Mouse (Mus musculus) ovary, postnatal 10 days (tissue): ENCODE measurements around the gene Fndc3b.
"Not testable (repeated sequence)": the region's sequence is repeated elsewhere in the genome, so short reads cannot be mapped to it uniquely, and the experiment has no call there.

Experiments used
- DNase-seq: peaks from one replicate; pipeline ENCODE4 v3.0.0; 2022; ENCODE audit warnings: low spot score

Gene Fndc3b

DNA sequence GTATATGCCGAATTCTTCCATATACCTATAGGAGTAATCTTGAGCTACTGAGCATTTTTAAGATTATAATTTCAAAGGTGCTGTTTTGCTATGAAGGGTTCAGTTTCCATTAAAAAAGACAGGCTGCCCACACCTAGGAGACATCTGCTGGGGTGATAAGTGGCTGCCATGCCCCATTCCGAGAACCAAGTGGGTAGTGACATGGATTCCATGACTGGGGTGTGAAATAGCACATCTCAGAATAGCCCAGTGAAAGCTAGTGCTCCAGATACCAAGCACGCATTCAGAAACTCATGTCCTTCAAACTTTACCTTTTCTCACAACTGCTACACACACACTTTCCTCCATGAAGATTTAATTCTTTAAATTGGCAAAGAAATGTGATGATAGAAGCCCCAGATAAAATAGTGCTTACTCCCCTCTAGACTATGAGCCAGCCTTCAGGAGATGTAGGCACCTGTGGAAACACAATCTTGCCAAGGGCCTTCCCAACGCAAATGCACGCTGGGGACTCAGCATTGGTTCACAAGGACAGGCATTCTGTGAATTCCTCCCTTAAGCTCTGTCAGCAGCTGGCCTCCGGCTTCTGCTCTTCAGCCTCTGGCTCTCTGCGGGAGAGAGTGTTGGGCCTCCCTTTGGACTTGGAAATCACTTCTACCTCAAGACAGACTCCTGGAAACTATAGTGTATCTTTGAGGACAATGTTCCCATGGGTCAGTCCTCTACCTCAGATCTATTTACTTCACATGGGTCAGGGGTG is 207.6 kb downstream of the Fndc3b start:
- DNase-seq = no peak

GRCm38 (mm10) chr3:27495296-27496073 is 215.6 kb downstream of the Fndc3b start:
- DNase-seq = no peak

- DNase-seq = no peak
Observed at GRCm38 (mm10) chr3:27494698-27495097, 216.4 kb downstream of the Fndc3b start.

DNA sequence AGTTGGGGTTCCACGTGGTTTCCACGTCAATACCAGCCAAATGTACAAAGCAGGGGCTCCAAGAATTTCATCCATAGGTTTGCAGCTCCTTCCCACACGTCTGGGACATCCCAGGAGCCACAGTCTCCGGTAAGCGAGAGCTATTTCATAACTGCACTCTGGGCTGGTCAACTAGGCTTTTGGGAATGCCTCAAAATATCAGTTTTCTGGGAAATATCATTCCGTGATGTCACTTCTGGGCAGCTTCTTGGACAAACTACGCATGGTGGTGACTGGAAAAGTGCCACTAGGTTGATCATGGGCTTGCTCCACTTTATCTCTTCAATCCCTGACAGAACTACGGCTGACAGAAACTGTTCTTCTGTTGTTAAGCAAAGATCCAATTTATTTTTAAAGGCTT is 217.0 kb downstream of the Fndc3b start:
- DNase-seq = no peak

GRCm38 (mm10) chr3:27491821-27492220 is 219.3 kb downstream of the Fndc3b start:
- no peak for DNase-seq

DNA sequence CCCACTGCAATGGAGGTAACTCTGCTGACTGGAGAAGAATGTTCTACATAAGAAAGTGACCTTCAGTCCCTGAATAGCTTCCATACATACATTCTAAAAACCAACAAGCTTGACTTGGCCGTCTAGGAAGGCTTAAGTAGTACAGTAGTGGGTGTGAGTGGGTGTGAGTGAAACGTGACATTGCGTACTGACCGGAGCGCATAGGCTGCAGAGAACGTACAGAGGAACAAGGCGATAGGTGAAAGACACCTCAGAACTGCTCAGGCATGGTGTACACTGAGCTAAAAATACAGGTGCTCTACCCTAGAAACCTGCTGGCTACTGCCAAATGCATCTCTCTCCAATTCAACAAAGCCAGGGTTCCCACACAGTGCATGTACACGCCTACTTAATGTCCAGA is 219.7 kb downstream of the Fndc3b start:
- no peak for DNase-seq

GRCm38 (mm10) chr3:27490891-27491290 is 220.2 kb downstream of the Fndc3b start:
- no peak for DNase-seq

DNA sequence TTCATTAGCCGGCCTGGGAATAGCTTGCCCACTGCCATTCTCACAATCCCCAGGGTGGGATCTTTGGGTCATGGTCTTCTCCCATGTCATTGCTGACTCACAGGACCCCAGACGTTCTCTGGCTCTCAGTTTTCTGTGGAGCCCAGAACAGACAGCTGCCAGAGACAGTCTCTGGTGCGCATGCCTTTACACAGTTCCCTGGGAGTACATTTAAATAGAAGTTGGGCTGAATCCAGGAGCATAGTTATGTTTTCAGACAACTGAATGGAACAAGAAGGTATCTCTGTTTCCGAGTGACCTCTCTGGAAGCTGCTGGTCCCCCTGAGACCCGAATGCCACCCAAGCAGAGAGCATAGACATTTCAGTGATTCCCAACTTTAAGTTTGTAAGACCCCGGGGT is 221.6 kb downstream of the Fndc3b start:
- no peak for DNase-seq

- DNase-seq = no peak
Observed at GRCm38 (mm10) chr3:27485141-27485540, 226.0 kb downstream of the Fndc3b start.

GRCm38 (mm10) chr3:27484698-27485097 is 226.4 kb downstream of the Fndc3b start:
- DNase-seq = no peak

DNA sequence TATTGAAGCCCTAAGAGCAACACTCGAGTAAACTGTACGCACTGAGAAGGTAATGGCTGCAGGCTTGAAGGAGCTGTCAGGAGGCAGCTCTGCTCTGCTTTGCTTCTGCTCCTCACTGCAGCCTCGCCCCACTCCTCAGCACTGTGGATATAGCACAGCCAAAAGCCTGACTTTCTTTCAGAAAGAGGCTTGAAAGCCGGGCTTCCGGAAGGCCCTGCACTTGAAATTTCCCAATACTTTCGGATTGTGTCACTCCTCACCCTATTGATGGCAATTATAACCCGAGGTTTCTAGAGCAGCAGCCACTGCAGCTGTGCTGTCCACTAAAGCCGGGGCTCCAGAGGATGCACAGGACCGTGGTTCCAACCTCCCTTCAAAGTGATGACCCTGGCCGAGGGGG is 227.3 kb downstream of the Fndc3b start:
- no peak for DNase-seq

DNA sequence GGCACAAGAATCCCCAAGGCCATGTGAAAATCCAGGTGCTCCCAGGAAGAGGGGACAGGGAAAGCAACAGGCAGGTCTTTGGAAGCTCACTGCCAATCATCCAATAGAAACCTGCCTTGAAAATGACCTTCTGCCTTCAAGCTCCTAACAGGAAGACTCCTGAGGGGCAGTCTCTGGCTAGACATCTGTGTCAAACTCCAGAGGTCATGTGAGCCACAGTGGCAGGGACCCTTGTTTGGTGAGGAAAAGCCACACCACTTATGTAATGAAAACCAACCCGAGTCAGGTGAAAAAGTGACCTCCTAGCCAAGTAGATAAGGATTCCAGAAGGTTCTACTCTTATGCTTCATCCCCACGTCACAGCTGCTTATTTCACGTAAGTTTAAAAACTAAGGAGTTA is 227.8 kb downstream of the Fndc3b start:
- no peak for DNase-seq

DNA sequence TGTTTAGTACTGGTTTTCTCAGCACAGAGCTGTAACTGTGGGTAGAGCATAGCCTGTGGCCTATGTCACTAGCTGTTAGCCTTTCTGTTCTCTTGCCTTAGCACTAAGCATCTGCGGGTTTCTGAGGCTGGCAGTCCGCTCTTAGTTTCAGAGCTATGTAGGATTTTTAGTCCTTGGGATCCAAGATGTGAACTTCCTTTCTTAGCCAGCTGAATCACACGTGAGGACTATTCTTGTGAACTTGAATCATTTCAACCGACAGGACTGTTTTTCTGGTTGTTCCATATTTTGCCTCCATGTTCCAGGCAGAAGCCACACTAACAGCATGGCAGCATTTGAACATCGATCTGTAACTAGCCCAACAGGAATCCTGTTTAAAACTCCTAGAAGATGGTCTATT is 229.4 kb downstream of the Fndc3b start:
- DNase-seq = no peak

DNA sequence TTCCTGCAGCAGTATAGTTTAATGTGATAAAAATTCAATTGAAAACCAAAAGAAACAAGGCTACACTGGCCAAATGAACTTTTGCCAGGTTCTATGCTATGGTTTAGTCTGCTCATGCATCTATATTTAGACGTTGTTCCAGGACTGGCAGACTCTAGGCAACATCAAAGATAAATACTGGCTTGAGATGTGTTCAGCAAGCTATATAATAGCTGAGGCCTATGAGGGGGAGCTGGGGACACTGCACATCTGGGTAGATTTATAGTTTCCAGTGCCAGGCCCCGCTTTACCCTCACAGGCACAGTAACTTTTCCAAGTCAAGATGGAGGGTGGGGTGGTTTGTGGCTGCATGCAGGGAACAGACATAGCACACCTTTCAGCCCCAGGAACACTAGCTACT is 231.7 kb downstream of the Fndc3b start:
- no peak for DNase-seq

DNA sequence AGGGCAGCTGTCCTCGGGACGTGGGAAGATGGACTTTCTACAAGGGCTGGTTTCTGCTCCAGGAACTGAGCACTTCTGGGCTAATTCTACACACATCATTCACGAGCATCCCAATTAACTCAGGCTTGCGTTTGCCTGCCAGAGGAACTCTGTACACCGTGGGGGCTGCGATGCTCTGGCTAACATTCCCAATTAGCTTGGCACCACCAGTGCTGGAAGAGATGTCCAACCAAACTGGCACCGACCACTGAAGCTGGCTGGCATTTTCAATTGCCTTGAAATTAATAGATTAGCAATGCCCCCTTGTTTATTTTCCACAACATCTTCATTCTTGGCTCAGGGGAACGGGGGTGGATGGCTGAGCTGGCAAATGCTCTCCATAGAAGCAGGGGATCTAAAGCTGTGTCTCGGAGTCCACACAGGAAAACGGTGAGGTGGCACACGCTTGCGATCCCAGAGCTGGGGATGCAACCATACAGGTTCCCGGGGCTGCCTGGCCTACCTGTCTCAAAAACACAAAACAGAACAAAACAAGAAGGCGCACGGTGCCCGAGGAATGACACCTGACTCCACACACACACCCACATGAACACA is 232.4 kb downstream of the Fndc3b start:
- DNase-seq = no peak

GRCm38 (mm10) chr3:27477749-27478148 is 233.4 kb downstream of the Fndc3b start:
- not testable (repeated sequence) for DNase-seq

- DNase-seq = no peak
Observed at GRCm38 (mm10) chr3:27475899-27476298, 235.2 kb downstream of the Fndc3b start.

DNA sequence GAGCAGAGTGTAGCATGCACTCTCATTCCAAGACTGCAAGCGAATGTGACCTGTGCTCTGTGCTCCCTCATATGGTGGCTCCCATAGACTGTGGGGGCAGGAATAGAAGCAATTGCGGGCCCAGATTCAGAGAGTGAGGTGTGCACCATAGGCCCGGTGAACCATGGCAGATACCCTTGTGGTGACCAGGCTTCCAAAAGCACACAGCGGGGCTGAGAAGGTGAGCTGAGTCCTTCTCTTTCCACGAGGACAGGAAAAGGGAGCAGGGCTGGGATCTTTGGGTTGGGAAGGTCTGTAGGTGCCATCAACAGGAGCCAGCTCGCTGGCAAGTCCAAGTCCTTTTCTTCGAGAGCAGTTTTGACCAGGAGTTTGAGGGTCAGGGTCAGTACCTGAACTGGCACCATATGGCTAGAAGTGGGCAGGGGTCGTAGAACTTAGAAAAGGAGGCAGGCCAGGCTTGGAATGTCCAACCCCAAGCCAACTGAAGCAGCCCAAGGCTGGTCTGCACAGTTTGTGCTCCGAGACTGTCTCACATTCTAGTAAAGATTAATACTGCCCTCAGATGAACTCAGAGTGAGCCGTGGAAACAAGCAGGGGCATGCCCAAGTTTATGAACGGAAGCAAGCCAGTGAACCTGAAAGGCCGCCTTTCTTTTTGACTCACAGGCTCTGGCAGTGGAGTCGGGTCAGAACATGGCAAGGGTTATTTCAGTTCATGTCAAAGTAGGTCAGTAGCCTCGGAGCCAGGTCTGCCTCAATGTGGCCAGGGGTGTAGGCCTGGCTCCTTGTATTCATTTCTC is 237.1 kb downstream of the Fndc3b start:
- no peak for DNase-seq

- DNase-seq = no peak
Observed at GRCm38 (mm10) chr3:27472846-27473245, 238.3 kb downstream of the Fndc3b start.

GRCm38 (mm10) chr3:27470781-27471180 is 240.3 kb downstream of the Fndc3b start:
- no peak for DNase-seq

- no peak for DNase-seq
Observed at GRCm38 (mm10) chr3:27469971-27470370, 241.1 kb downstream of the Fndc3b start.

DNA sequence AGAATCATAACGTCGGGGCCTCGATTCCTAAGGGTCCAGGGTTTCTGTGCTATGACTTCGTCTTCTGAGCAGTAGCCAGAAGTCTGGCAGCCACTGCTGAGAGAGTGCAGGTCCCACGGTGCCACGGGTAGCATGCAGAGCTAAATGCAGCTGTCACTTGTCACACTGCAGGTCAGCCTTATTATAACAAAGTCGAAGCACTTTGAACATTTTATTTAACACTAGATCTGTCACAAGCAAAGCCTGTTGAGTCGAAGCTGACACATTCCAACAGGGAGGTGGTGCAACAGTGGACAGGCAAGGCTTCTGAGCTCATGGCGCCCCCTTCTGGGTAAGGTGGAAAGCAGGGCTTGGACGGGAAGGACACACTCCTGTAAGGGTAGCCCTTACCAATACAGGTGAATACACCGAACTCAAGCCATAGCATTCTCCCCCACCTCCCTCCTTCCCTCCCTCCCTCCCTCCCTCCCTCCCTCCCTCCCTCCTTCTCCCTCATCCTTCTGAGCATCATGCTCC is 243.5 kb downstream of the Fndc3b start:
- no peak for DNase-seq
